Mouse (Mus musculus) adrenal gland, adult 18-20 months (tissue): ENCODE results near the gene Snca. TPM values are rescaled to one million over a fixed set of nuclear protein-coding genes. Genes with fewer than 3 reads are reported as not detected.

Experiments
- DNase-seq, 2 experiments: peaks; one replicate each; pipeline ENCODE4 v3.0.0; 2021 to 2022; ENCODE audit warnings: low spot score in 2 of 2
- long read RNA-seq, 2 experiments: library from polyadenylated mRNA; stranded (forward); transcript quantifications; one replicate each; pipeline ENCODE4 v2.0.0; 2021
- total RNA-seq, 2 experiments: library from RNA; stranded (reverse); gene quantifications; 1 replicate in 1 of 2; 2 replicates in 1 of 2; pipeline ENCODE4 v1.2.3; 2021

The Snca gene
- total RNA-seq = 1 to 10 TPM; 5.5 to 9.2 TPM
- long read RNA-seq, experiment 1, partial matches to known transcripts = 0 of 2 reads
- long read RNA-seq, experiment 1, other reads (novel, unspliced or antisense) = 1 of 2 reads
- long read RNA-seq, experiment 2, transcript Snca-201 (6 exons, 1,280 nt) = major isoform, 7 of 7 reads
- long read RNA-seq, experiment 2, partial matches to known transcripts = 0 of 7 reads
- long read RNA-seq, experiment 2, other reads (novel, unspliced or antisense) = 0 of 7 reads

DNA sequence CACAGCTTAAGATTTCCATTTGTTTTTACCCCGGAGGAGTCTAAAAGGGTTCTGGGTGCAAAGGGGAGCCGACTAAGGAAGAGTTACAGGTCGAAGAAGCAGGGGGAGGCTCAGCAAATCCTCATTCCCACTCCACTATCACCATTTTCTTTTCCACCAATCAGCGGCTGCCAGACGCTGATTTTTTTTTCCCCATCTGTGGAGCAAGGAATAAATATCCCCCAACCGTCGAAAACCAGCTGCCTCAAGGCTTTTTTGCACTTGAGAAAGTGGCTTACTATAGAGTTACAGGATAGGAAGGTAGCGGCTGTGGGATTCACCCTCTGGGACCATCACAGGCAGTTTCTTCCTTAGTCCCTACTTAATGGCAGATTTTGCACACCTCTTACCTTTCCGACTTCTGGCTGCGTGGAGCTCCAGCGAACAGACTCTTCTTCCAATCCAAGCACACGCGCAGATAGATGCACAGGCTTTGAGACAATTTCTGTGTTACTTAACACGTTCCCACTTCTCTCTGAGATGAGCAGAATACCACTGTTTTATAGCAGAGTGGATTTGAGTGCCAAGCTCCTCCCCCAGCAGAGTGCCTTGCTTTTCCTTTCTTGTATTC is at the start of gene Snca:
TSS of gene Snca (minus strand) at position 574 of the 610 bp plus-strand sequence.
- no peak for DNase-seq

- DNase-seq = no peak
Observed at GRCm38 (mm10) chr6:60870126-60870525, 40.5 kb upstream of the Snca start.

GRCm38 (mm10) chr6:60856599-60856998 is 26.9 kb upstream of the Snca start:
- DNase-seq = no peak

GRCm38 (mm10) chr6:60851690-60852089 is 22.0 kb upstream of the Snca start:
- DNase-seq = no peak

GRCm38 (mm10) chr6:60828429-60829264 is 1.0 kb downstream of the Snca start:
- DNase-seq = peak; percentile 25 to 37

GRCm38 (mm10) chr6:60828047-60828428 is 1.6 kb downstream of the Snca start:
- DNase-seq = no peak

DNA sequence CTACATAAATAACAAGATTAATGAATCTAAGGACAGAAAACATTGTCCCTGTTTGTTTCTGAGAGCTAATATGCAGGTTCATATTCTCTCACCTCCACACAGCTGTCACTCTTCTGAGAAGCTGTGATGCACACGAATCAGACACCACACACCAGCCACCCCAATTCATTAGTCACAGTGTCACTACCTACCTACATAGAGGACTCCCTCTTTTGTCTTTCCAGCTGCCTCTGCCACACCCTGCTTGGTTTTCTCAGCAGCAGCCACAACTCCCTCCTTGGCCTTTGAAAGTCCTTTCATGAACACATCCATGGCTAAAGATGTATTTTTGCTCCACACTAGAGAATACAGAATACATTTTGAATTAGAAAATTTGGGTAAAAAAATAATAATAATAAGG is 2.4 kb downstream of the Snca start:
- no peak for DNase-seq

DNA sequence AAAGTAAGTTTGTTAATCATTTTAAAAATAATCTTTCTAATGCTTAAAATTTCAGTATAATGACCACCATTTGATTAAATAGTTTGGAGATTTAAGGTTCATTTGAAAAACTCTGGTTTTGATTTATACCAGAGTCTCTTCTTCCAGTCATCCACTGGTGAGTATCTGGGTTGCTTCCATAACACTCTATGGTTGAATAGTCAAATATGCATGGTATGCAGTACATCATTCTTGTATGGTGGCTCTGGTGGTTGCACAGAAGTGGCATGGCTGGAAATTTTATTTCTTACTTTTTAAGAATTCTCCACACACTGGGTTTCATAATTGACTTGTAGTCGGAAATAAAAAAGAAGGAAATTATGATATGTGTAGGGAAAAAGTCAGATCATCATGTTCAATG is 10.4 kb downstream of the Snca start:
- no peak for DNase-seq

GRCm38 (mm10) chr6:60813516-60813915 is 16.1 kb downstream of the Snca start:
- no peak for DNase-seq

DNA sequence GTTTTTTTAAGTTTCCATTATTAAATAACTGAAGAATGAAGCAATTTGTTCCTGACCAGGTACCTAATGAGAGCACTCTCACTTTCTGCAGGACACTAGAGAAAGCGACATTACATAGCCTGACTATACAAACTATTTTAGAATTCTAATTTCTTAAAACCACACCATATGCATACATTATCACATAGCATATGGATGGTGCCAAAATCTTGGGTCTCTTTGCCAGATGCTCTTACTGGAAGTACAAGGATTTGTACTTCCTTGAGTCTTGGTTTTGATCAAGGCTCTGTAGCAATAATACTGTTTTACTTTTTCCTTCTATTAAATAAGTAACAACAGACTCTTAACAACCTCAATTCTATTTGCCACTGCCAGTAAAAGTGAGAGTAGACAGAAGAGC is 31.4 kb downstream of the Snca start:
- DNase-seq = no peak

- DNase-seq = no peak
Observed at GRCm38 (mm10) chr6:60793659-60794365, 35.8 kb downstream of the Snca start.

DNA sequence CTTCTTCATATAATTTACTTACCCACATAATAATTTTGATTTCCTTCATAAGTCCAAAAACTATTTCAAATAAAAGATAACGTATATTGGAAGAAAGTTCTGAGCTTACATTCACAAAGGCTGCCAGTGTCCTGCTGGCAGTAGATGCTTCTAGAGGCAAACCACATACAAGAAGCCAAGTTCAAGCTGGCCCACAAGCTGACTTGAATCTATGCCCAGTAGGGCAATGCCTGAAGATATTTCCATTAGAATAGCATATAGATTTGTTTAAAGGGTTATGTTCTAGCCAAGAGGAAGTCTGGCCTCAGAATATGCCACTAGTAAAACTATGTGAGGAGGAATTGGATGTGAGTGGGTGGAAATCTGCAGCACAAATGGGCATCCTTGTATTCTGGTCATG is 42.7 kb downstream of the Snca start:
- no peak for DNase-seq

DNA sequence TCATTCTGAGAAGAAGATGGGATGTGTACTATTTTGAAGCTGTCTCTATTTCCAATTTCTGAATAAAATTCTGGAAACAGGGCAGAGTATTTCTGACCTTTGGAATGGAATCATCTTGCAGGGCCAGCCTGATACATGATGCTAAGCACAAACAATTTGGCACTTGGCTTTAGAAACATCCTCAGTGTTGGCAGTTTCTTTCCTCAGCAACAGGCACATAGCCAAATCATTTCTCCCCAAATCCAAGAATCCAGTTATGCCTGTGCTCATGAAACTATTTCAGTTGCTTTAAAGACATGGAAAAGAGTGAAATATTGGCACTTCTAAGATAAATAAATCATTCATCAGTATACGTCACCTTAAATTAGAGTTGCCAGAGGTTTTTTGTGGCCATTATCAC is 57.8 kb downstream of the Snca start:
- DNase-seq = no peak

DNA sequence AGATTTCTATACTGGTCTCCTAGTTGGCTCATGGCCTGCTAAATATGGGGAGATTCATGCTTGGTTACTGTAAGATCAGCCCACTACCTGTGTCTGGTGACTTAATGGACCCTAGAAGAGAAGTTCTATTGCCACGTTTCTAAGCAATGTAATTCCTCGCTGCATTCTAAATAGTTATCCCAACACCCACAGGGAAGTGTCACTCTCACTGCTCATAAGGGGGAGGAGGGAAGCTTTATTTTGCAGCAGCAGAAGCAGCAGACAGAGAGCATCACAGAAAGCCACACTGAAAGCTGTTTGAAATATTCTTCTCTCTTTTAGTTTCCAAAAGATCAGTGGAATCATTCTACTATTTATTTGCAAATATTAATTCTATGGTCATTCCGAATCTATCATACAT is 64.0 kb downstream of the Snca start:
- DNase-seq = no peak

- DNase-seq = no peak
Observed at GRCm38 (mm10) chr6:60762864-60763263, 66.8 kb downstream of the Snca start.

DNA sequence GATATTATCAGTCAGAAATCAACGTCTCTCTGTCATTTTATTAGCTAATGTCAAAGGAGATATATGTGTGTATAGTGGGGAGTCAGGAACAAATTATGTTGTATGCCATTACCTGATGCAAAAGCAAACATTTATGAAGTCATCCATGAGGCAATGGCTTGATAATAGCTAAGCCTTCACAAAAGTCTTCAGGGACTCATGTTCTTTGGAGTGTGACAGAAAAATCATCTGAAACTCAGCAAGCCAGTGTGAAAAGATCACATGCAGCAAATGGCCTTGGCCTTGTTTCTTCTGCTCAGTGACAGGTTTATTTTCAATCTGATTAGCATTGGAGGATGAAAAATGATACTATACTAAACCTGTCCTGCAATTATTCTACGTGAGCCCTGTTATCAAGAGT is 67.9 kb downstream of the Snca start:
- DNase-seq = no peak

DNA sequence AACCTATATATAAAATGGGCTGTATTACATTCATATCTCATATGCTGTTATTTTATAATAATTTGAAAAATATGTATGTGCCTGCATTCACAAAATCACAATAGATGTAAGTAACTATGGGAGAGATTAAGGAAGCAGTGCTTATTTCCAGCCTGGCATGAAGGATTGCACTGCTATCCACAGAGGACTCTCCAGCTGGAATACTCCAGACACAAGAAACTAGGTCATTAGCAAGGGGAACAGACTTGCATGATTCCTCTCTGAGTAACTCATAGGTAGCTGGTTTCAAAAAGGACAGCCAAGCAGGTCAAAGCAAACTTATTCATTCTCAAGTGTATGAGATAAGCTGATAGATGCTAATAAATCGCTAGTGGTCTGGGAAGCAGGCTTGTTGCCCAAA is 74.7 kb downstream of the Snca start:
- no peak for DNase-seq

DNA sequence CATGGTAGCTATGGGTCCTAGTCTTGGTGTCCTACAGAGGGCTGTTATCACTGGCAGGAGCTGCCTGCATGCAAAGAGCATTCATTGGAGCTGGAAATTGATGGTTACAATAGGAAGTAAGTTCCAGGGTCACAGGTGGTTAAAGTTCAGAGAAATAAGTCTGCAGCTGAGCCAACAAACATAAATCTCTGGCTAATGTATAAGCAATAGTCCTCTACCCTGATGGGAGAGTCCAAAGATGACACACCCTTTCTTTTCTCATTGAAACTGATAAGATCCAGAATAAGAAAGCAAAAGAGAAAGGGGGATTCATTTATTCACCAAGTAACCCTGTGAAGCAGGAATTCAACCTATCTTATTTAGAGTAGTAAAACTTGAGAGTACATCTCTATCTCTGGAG is 83.7 kb downstream of the Snca start:
- no peak for DNase-seq

DNA sequence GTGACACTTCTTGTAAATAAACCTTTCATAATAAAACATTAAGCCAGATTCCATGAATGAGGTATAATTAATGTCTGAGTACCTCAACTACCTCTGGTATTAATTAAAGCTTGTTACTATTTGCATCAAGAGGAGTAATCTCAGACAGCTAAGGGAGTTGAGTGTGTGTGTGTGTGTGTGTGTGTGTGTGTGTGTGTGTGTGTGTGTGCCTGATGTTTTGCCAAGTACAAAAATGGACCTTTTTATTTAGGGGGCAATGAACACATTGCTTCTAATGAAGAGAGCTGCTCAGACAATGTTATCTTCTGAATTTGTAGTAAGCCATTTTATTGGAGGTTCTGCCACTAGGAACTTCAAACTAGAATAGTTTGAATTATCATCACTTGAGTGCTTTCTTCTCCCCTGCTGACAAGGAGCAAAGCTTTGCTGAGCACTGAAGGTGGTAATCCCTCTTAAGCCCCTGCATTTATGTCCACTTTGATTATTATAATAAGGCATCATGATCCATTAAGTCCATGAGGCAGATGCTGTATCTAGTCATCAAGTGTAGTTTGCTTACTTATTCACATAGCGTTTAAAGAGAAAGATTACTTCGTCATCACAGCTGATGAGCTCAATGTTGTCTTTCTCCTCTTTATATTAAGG is 88.1 kb downstream of the Snca start:
- DNase-seq = no peak

- DNase-seq = no peak
Observed at GRCm38 (mm10) chr6:60739776-60740175, 89.9 kb downstream of the Snca start.

DNA sequence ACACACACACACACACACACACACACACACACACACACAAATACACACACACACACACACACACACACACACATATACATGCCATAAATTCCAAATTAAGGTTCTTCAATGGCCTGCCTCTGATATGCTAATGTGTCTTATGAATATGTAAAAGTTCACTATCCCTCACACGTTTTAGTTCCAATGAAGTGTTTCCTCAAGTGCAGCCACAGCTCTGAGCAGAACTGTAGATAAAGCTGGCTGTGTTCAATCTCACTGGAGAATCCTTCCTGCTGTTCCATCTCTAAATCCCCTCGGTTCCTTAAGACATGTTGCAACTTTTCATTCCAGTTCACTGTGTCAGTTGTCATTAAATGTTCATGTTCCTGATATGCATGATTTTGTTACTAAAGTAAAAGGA is 98.5 kb downstream of the Snca start:
- no peak for DNase-seq
